Mouse (Mus musculus): ENCODE measurements around the gene Dhrs3.

- TF ChIP-seq CTCF (conservative IDR thresholded peaks at IDR 0.05 in 1 of 2, IDR thresholded peaks at IDR 0.05 in 1 of 2; ENCODE audit: low read depth in 2 of 2, low read length in 2 of 2) (no peak), GABPA (IDR thresholded peaks at IDR 0.05; ENCODE audit: insufficient replicate concordance, low read depth, low read length) (no peak), USF2 (conservative IDR thresholded peaks at IDR 0.05; ENCODE audit: low read depth, low read length) (no peak), MXI1 (IDR thresholded peaks at IDR 0.05; ENCODE audit: low read depth, low read length) (no peak), RCOR1 (conservative IDR thresholded peaks at IDR 0.05; ENCODE audit: low read depth, low read length) (no peak), POLR2A (IDR thresholded peaks at IDR 0.05; ENCODE audit: low read depth, low read length) (no peak), ZMIZ1 (IDR thresholded peaks at IDR 0.05; ENCODE audit: low read depth, low read length) (no peak), RAD21 (IDR thresholded peaks at IDR 0.05; ENCODE audit: low read depth, low read length) (no peak), CHD1 (IDR thresholded peaks at IDR 0.05; ENCODE audit: low read depth, low read length) (no peak), MAX (IDR thresholded peaks at IDR 0.05; ENCODE audit: low read length) (no peak), ZC3H11A (IDR thresholded peaks at IDR 0.05; ENCODE audit: low read depth, low read length) (no peak)
Observed at GRCm38 (mm10) chr4:144913298-144914152, 20.9 kb downstream of the Dhrs3 start.
